Mouse (Mus musculus): ENCODE measurements around the gene Gm5105. TPM values are rescaled to one million over a fixed set of nuclear protein-coding genes. Genes with fewer than 3 reads are reported as not detected.

The Gm5105 gene
- polyA plus RNA-seq, 2 experiments = 0.15 to 0.21 TPM

DNA sequence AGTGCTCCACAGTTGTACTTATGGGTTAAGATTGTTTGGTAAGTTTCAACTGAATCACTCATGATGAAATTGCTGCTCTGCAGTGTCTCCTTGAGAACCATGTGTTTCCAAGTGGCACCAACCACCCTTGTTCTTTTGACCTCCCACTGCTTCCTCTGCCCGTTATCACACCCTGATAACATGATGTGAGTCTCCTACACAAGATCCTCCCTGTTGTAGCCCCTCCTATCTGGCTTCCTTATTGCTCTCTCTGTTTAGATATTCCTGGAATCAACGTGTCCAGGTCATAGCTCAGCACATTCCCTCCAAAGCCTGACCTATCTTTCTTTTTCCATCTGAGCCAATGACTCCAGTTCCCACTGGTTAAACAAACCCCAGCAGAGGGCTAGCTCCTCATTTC, 52.5 kb downstream of the Gm5105 start:
- no peaks in the 10 kb centered on the region for H3K4me1 ChIP-seq (ENCODE audit: control insufficient read depth, insufficient read depth, low read length)
- no peak overlapping the region for H3K9ac ChIP-seq (ENCODE audit: low read depth, low read length, severe bottlenecking)
- no peaks in the 10 kb centered on the region for H3K27me3 ChIP-seq (ENCODE audit: control insufficient read depth, insufficient read depth, low read length)
- H3K27ac ChIP-seq (replicated peaks; ENCODE audit: low read depth, low read length) = no peak overlapping the region
- H3K36me3 ChIP-seq (ENCODE audit: control insufficient read depth, insufficient read depth, low read length) = no peaks in the 10 kb centered on the region
- no peak overlapping the region for H3K4me2 ChIP-seq (replicated peaks; ENCODE audit: low read depth, low read length, severe bottlenecking)
- WGBS = 91% methylated on average over 2 of the region's 2 CpGs
- H3K4me3 ChIP-seq (replicated peaks; ENCODE audit: low read length) = no peak overlapping the region
- ATAC-seq (ENCODE audit: low FRiP score, low read depth) (no peak), DNase-seq (ENCODE audit: low spot score) (no peak)
- H3K9me3 ChIP-seq (ENCODE audit: control insufficient read depth, low read length) = no peaks in the 10 kb centered on the region
- TF ChIP-seq POLR2A (IDR thresholded peaks at IDR 0.05; ENCODE audit: borderline replicate concordance, extremely low read depth, insufficient read depth, insufficient read length) = no peak

DNA sequence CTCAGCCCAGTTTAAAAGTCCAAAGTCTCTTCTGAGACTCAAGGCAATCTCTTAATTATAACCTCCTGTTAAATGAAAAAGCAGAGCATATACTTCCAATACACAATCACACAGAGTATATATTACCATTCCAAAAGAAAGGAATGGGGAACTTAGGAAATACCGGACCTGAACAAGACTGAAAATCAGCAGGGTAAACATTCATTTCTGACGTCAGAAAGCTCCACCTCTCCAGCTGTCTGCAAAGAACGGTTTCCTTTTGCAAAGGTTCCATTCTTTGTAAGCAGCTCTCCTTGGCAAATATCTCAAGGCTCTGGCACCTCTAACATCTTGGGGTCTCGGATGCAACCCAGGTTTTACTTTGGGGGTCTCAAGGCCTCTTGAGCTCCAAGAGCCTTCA, 54.8 kb downstream of the Gm5105 start:
- TF ChIP-seq POLR2A (IDR thresholded peaks at IDR 0.05; ENCODE audit: borderline replicate concordance, extremely low read depth, insufficient read depth, insufficient read length) = no peak
- H3K4me1 ChIP-seq (ENCODE audit: control insufficient read depth, insufficient read depth, low read length) = no peaks in the 10 kb centered on the region
- ATAC-seq (ENCODE audit: low FRiP score, low read depth) (no peak), DNase-seq (ENCODE audit: low spot score) (no peak)
- no peak overlapping the region for H3K4me2 ChIP-seq (replicated peaks; ENCODE audit: low read depth, low read length, severe bottlenecking)
- H3K9me3 ChIP-seq (ENCODE audit: control insufficient read depth, low read length) = no peaks in the 10 kb centered on the region
- no peaks in the 10 kb centered on the region for H3K36me3 ChIP-seq (ENCODE audit: control insufficient read depth, insufficient read depth, low read length)
- H3K9ac ChIP-seq (ENCODE audit: low read depth, low read length, severe bottlenecking) = no peak overlapping the region
- no peaks in the 10 kb centered on the region for H3K27me3 ChIP-seq (ENCODE audit: control insufficient read depth, insufficient read depth, low read length)
- no peak overlapping the region for H3K27ac ChIP-seq (replicated peaks; ENCODE audit: low read depth, low read length)
- no peak overlapping the region for H3K4me3 ChIP-seq (replicated peaks; ENCODE audit: low read length)
- 56% methylated on average over 4 of the region's 4 CpGs for WGBS

DNA sequence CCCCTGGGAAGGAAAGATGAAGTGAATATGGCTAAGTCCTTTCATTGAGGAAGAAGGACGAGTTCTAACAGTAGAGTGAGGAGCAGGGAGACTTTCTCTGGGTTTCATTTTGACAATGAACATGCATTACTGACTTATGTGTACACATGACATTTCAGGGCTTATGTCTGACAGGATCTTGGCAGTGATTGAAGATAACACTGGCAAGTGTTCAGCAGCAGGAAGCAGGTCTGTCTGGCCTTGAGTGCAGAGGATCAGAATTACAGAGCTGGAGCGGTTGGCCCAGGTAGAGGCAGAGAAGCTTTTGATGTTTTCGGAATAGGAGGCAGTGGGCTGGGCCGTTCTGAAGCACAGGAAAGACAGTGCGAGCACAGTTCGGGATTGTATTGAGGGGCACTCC, 59.0 kb downstream of the Gm5105 start:
- no peak for DNase-seq (ENCODE audit: low spot score)
- WGBS = 64% methylated on average over 6 of the region's 6 CpGs
- H3K9me3 ChIP-seq (ENCODE audit: control insufficient read depth, low read length) = no peaks in the 10 kb centered on the region
- H3K4me1 ChIP-seq (ENCODE audit: control insufficient read depth, insufficient read depth, low read length) = no peaks in the 10 kb centered on the region
- no peaks in the 10 kb centered on the region for H3K36me3 ChIP-seq (ENCODE audit: control insufficient read depth, insufficient read depth, low read length)
- H3K9ac ChIP-seq (ENCODE audit: low read depth, low read length, severe bottlenecking) = no peak overlapping the region
- ATAC-seq (ENCODE audit: low FRiP score, low read depth) = no peak
- no peak overlapping the region for H3K27ac ChIP-seq (replicated peaks; ENCODE audit: low read depth, low read length)
- no peak overlapping the region for H3K4me3 ChIP-seq (replicated peaks; ENCODE audit: low read length)
- TF ChIP-seq POLR2A (IDR thresholded peaks at IDR 0.05; ENCODE audit: borderline replicate concordance, extremely low read depth, insufficient read depth, insufficient read length) = no peak
- no peaks in the 10 kb centered on the region for H3K27me3 ChIP-seq (ENCODE audit: control insufficient read depth, insufficient read depth, low read length)
- no peak overlapping the region for H3K4me2 ChIP-seq (replicated peaks; ENCODE audit: low read depth, low read length, severe bottlenecking)

DNA sequence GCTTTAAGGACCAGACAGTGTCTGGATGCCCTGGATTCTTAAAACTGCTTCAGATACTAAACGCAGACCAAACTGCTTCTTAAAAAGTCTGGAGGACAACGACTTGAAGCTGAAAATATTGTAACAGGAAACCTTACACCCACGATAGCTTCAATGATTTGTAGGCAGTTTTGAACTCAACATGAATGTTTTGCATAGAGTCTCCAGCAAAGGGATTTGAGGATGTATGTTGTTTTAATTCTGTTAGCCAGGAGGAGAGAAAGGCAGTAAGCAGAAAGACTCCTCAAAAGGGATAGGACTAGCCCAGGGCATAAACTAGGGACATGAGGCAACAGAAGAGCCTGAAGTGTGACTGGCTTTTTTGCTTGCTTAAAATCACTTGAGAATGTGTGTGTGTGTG, 60.3 kb downstream of the Gm5105 start:
- 56% methylated on average over 3 of the region's 3 CpGs for WGBS

DNA sequence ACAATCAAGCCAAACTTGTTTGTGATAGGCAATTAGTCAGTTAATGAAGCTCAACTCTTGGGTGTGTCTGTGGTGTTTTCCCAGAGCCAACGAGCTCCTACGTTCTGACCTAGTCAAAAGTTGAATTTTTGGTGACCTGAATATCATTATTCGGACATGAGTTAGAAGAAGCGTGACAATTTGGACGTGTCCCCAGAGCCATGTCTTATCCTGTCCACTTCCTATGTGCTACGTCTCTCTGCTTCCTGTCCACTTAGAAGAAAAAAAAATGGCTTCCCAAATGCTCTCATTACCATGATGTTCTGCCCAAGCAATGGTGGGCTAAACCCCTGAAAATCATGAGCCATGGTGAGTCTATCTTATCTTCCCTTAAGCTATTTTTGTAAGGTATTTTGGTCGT, 63.9 kb downstream of the Gm5105 start:
- no peaks in the 10 kb centered on the region for H3K27me3 ChIP-seq (ENCODE audit: control insufficient read depth, insufficient read depth, low read length)
- no peak for TF ChIP-seq POLR2A (IDR thresholded peaks at IDR 0.05; ENCODE audit: borderline replicate concordance, extremely low read depth, insufficient read depth, insufficient read length)
- ATAC-seq (ENCODE audit: low FRiP score, low read depth) = no peak
- no peak overlapping the region for H3K9ac ChIP-seq (ENCODE audit: low read depth, low read length, severe bottlenecking)
- H3K4me1 ChIP-seq (ENCODE audit: control insufficient read depth, insufficient read depth, low read length) = peaks cover 16% of the 10 kb centered on the region
- H3K27ac ChIP-seq (replicated peaks; ENCODE audit: low read depth, low read length) = no peak overlapping the region
- H3K4me3 ChIP-seq (replicated peaks; ENCODE audit: low read length) = no peak overlapping the region
- H3K4me2 ChIP-seq (replicated peaks; ENCODE audit: low read depth, low read length, severe bottlenecking) = no peak overlapping the region
- no peaks in the 10 kb centered on the region for H3K9me3 ChIP-seq (ENCODE audit: control insufficient read depth, low read length)
- 82% methylated on average over 7 of the region's 7 CpGs for WGBS
- no peak for DNase-seq (ENCODE audit: low spot score)
- H3K36me3 ChIP-seq (ENCODE audit: control insufficient read depth, insufficient read depth, low read length) = no peaks in the 10 kb centered on the region

More for the DNA sequence above, 60.3 kb downstream of the Gm5105 start:
- no peak for ATAC-seq (ENCODE audit: low FRiP score, low read depth)
- DNase-seq (ENCODE audit: low spot score) = no peak
- TF ChIP-seq POLR2A (IDR thresholded peaks at IDR 0.05; ENCODE audit: borderline replicate concordance, extremely low read depth, insufficient read depth, insufficient read length) = no peak
- no peaks in the 10 kb centered on the region for H3K9me3 ChIP-seq (ENCODE audit: control insufficient read depth, low read length)
- no peak overlapping the region for H3K4me2 ChIP-seq (replicated peaks; ENCODE audit: low read depth, low read length, severe bottlenecking)
- no peak overlapping the region for H3K4me3 ChIP-seq (replicated peaks; ENCODE audit: low read length)
- no peak overlapping the region for H3K9ac ChIP-seq (ENCODE audit: low read depth, low read length, severe bottlenecking)
- no peaks in the 10 kb centered on the region for H3K4me1 ChIP-seq (ENCODE audit: control insufficient read depth, insufficient read depth, low read length)
- H3K27me3 ChIP-seq (ENCODE audit: control insufficient read depth, insufficient read depth, low read length) = no peaks in the 10 kb centered on the region
- H3K36me3 ChIP-seq (ENCODE audit: control insufficient read depth, insufficient read depth, low read length) = no peaks in the 10 kb centered on the region
- no peak overlapping the region for H3K27ac ChIP-seq (replicated peaks; ENCODE audit: low read depth, low read length)

DNA sequence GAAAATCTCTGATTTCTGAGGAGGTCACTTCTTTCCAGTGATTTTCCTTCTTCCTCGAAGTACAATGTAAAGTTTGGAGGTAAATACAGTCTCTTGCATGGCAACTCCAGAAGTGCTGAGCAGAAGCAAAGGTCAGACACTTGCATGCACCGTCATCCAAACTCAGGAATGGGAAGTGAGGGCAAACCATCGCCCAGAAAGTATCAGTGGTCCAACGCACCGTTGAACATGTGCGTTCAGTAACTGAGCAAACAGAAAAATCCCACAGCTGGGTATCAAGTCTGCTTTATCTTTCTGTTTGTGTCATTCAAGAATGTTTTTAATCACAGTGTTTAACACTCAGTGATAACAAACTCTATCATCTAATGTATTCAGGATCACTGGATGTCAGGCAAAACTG, 64.6 kb downstream of the Gm5105 start:
- no peak overlapping the region for H3K9ac ChIP-seq (ENCODE audit: low read depth, low read length, severe bottlenecking)
- no peak overlapping the region for H3K27ac ChIP-seq (replicated peaks; ENCODE audit: low read depth, low read length)
- no peak overlapping the region for H3K4me3 ChIP-seq (replicated peaks; ENCODE audit: low read length)
- H3K4me2 ChIP-seq (replicated peaks; ENCODE audit: low read depth, low read length, severe bottlenecking) = no peak overlapping the region
- TF ChIP-seq POLR2A (IDR thresholded peaks at IDR 0.05; ENCODE audit: borderline replicate concordance, extremely low read depth, insufficient read depth, insufficient read length) = no peak
- no peak for ATAC-seq (ENCODE audit: low FRiP score, low read depth)
- no peaks in the 10 kb centered on the region for H3K27me3 ChIP-seq (ENCODE audit: control insufficient read depth, insufficient read depth, low read length)
- no peak for DNase-seq (ENCODE audit: low spot score)
- H3K36me3 ChIP-seq (ENCODE audit: control insufficient read depth, insufficient read depth, low read length) = no peaks in the 10 kb centered on the region
- 86% methylated on average over 6 of the region's 6 CpGs for WGBS
- no peaks in the 10 kb centered on the region for H3K9me3 ChIP-seq (ENCODE audit: control insufficient read depth, low read length)
- peaks cover 16% of the 10 kb centered on the region for H3K4me1 ChIP-seq (ENCODE audit: control insufficient read depth, insufficient read depth, low read length)

All from limb, embryonic 14.5 days (tissue).